ENCODE assay signal across 11 mouse cellular contexts in genomic region chr9:3030677-3031318, GRCm38 (mm10). TPM values are rescaled to one million over a fixed set of nuclear protein-coding genes. Genes with fewer than 3 reads are reported as not detected.
DNase-seq lines count a peak whose midpoint lies in the region; ATAC-seq and TF ChIP-seq lines count a peak whose summit lies in the region.
"Not testable (repeated sequence)": the region's sequence is repeated elsewhere in the genome, so short reads cannot be mapped to it uniquely, and the experiment has no call there.
"Had no signal": no experiment of that assay in that cellular context is flagged by ENCODE, and none has a peak within 500 bp of the region (broad histone marks: within the 10 kb centered on the region; RNA-seq: fewer than 3 reads in every experiment).

No protein-coding gene starts in this region.

- not testable (repeated sequence) for H3K9ac ChIP-seq in hindbrain, embryonic 16.5 days (ENCODE audit: low read depth, low read length); limb, embryonic 14.5 days (ENCODE audit: low read depth, low read length, severe bottlenecking); midbrain, embryonic 14.5 days (replicated peaks; ENCODE audit: low read length); stomach, postnatal 0 days (ENCODE audit: low read length)

- peak; percentile 56; the same call in 1 of the 2 replicates for ATAC-seq in hindbrain, embryonic 16.5 days
- ATAC-seq in limb, embryonic 14.5 days (ENCODE audit: low FRiP score, low read depth) = not testable (repeated sequence)
- ATAC-seq in midbrain, embryonic 14.5 days (ENCODE audit: low FRiP score, low TSS enrichment) = peak; percentile 51; the same call in 1 of the 2 replicates
- ATAC-seq in stomach, postnatal 0 days (ENCODE audit: low FRiP score, low TSS enrichment) = peak; percentile 43; the same call in 1 of the 2 replicates

- H3K4me3 ChIP-seq in hindbrain, embryonic 16.5 days (ENCODE audit: low read length); limb, embryonic 14.5 days (replicated peaks; ENCODE audit: low read length); midbrain, embryonic 14.5 days (replicated peaks; ENCODE audit: low read depth, low read length); stomach, postnatal 0 days (ENCODE audit: low read depth, low read length): not testable (repeated sequence)

- peak; percentile 91 for DNase-seq in A20 (ENCODE audit: low read depth, low spot score)
- DNase-seq in ZHBTc4 (ENCODE audit: low read depth, low spot score) = peak; percentile 89
- DNase-seq in embryo, embryonic 9.5 days (ENCODE audit: extremely low spot score) = peak; percentile 98
- peak; percentile 100 for DNase-seq in gonadal fat pad, adult 2 months (ENCODE audit: low read depth)
- DNase-seq in limb, embryonic 14.5 days (ENCODE audit: low spot score) = peak; percentile 90
- DNase-seq in midbrain, embryonic 14.5 days = peak; percentile 82
- peak; percentile 72 for DNase-seq in stomach, postnatal 0 days (ENCODE audit: low spot score)

- WGBS in hindbrain, embryonic 16.5 days = 64% methylated on average over 2 of the region's 10 CpGs
- 78% methylated on average over 2 of the region's 10 CpGs for whole genome bisulfite sequencing in limb, embryonic 14.5 days
- 64% methylated on average over 2 of the region's 10 CpGs for WGBS in midbrain, embryonic 14.5 days
- 51% methylated on average over 2 of the region's 10 CpGs for WGBS in stomach, postnatal 0 days

- H3K27me3 ChIP-seq in hindbrain, embryonic 16.5 days (replicated peaks; ENCODE audit: control insufficient read depth, insufficient read depth, low read length); limb, embryonic 14.5 days (ENCODE audit: control insufficient read depth, insufficient read depth, low read length); midbrain, embryonic 14.5 days (ENCODE audit: control insufficient read depth, insufficient read depth, low read length); stomach, postnatal 0 days (ENCODE audit: control insufficient read depth, insufficient read depth, low read length): not testable (repeated sequence)

- H3K9me3 ChIP-seq in hindbrain, embryonic 16.5 days (ENCODE audit: control insufficient read depth, low read length); limb, embryonic 14.5 days (ENCODE audit: control insufficient read depth, low read length); midbrain, embryonic 14.5 days (ENCODE audit: control insufficient read depth, low read length); stomach, postnatal 0 days (ENCODE audit: control insufficient read depth, low read length): not testable (repeated sequence)

- H3K36me3 ChIP-seq in hindbrain, embryonic 16.5 days (ENCODE audit: control insufficient read depth, insufficient read depth, low read length); limb, embryonic 14.5 days (ENCODE audit: control insufficient read depth, insufficient read depth, low read length); midbrain, embryonic 14.5 days (ENCODE audit: control insufficient read depth, insufficient read depth, low read length); stomach, postnatal 0 days (ENCODE audit: control insufficient read depth, insufficient read depth, low read length): not testable (repeated sequence)

- H3K4me1 ChIP-seq in hindbrain, embryonic 16.5 days (ENCODE audit: control insufficient read depth, insufficient read depth, low read depth, low read length); limb, embryonic 14.5 days (ENCODE audit: control insufficient read depth, insufficient read depth, low read length); midbrain, embryonic 14.5 days (ENCODE audit: control insufficient read depth, insufficient read depth, low read length); stomach, postnatal 0 days (replicated peaks; ENCODE audit: control insufficient read depth, insufficient read depth): not testable (repeated sequence)

- H3K27ac ChIP-seq in hindbrain, embryonic 16.5 days (ENCODE audit: low read depth, low read length); limb, embryonic 14.5 days (replicated peaks; ENCODE audit: low read depth, low read length); midbrain, embryonic 14.5 days (replicated peaks; ENCODE audit: low read depth, low read length); stomach, postnatal 0 days (replicated peaks): not testable (repeated sequence)

- not testable (repeated sequence) for TF ChIP-seq CTCF in stomach, postnatal 0 days (IDR thresholded peaks at IDR 0.05; ENCODE audit: low read depth)

- TF ChIP-seq POLR2A in limb, embryonic 14.5 days (IDR thresholded peaks at IDR 0.05; ENCODE audit: borderline replicate concordance, extremely low read depth, insufficient read depth, insufficient read length) = not testable (repeated sequence)

- not testable (repeated sequence) for H3K4me2 ChIP-seq in hindbrain, embryonic 16.5 days (ENCODE audit: low read length); limb, embryonic 14.5 days (replicated peaks; ENCODE audit: low read depth, low read length, severe bottlenecking); midbrain, embryonic 14.5 days (ENCODE audit: low read length); stomach, postnatal 0 days (replicated peaks; ENCODE audit: low read depth)

- TF ChIP-seq EP300 in stomach, postnatal 0 days (optimal IDR thresholded peaks at IDR 0.05) = not testable (repeated sequence)

RNA-seq across cellular contexts. Expression of gene Gm17535, which starts 3.6 kb away (rescaled TPM):
- not detected in 2 replicates for polyA plus RNA-seq in gonadal fat pad, adult 2 months (2012; rRNA removed)
- polyA plus RNA-seq in hindbrain, embryonic 16.5 days (2015; fragmentation: Nextera tagmentation; extraction: Ambion mirVana) = not detected in 2 replicates
- not detected in 2 replicates for polyA plus RNA-seq in limb, embryonic 14.5 days (2012; rRNA removed)
- not detected in 2 replicates for polyA plus RNA-seq in limb, embryonic 14.5 days (2014; fragmentation: Nextera tagmentation; extraction: Ambion mirVana)
- polyA plus RNA-seq in midbrain, embryonic 14.5 days (2014; fragmentation: Nextera tagmentation; extraction: Ambion mirVana) = not detected in 2 replicates
- polyA plus RNA-seq in stomach, postnatal 0 days (2015; fragmentation: Nextera tagmentation; extraction: Ambion mirVana) = 2.1 TPM in 1 of 2 replicates, not detected in the other
- polyA plus RNA-seq: embryonic facial prominence, embryonic 12.5 days; intestine, embryonic 15.5 days; small intestine, adult 2 months had no signal

RNA-seq across cellular contexts. Expression of gene Gm10717, which starts 5.6 kb away (rescaled TPM):
- polyA plus RNA-seq in gonadal fat pad, adult 2 months (2012; rRNA removed) = not detected in 2 replicates
- 0.25 and 0.41 TPM in 2 replicates for polyA plus RNA-seq in hindbrain, embryonic 16.5 days (2015; fragmentation: Nextera tagmentation; extraction: Ambion mirVana)
- polyA plus RNA-seq in limb, embryonic 14.5 days (2012; rRNA removed) = not detected in 2 replicates
- not detected in 2 replicates for polyA plus RNA-seq in limb, embryonic 14.5 days (2014; fragmentation: Nextera tagmentation; extraction: Ambion mirVana)
- 1.2 TPM in 1 of 2 replicates, not detected in the other for polyA plus RNA-seq in midbrain, embryonic 14.5 days (2014; fragmentation: Nextera tagmentation; extraction: Ambion mirVana)
- polyA plus RNA-seq in stomach, postnatal 0 days (2015; fragmentation: Nextera tagmentation; extraction: Ambion mirVana) = 0.32 and 21.1 TPM in 2 replicates
- polyA plus RNA-seq: embryonic facial prominence, embryonic 12.5 days; intestine, embryonic 15.5 days; small intestine, adult 2 months had no signal

RNA-seq across cellular contexts. Expression of gene Gm10715, which starts 5.9 kb away (rescaled TPM):
- polyA plus RNA-seq in gonadal fat pad, adult 2 months (2012; rRNA removed) = not detected in 2 replicates
- polyA plus RNA-seq in hindbrain, embryonic 16.5 days (2015; fragmentation: Nextera tagmentation; extraction: Ambion mirVana) = not detected in 2 replicates
- not detected in 2 replicates for polyA plus RNA-seq in limb, embryonic 14.5 days (2012; rRNA removed)
- polyA plus RNA-seq in limb, embryonic 14.5 days (2014; fragmentation: Nextera tagmentation; extraction: Ambion mirVana) = not detected in 2 replicates
- polyA plus RNA-seq in midbrain, embryonic 14.5 days (2014; fragmentation: Nextera tagmentation; extraction: Ambion mirVana) = not detected in 2 replicates
- 0.48 TPM in 1 of 2 replicates, not detected in the other for polyA plus RNA-seq in stomach, postnatal 0 days (2015; fragmentation: Nextera tagmentation; extraction: Ambion mirVana)
- polyA plus RNA-seq: embryonic facial prominence, embryonic 12.5 days; intestine, embryonic 15.5 days; small intestine, adult 2 months had no signal

RNA-seq across cellular contexts. Expression of gene Gm10718, which starts 7.5 kb away (rescaled TPM):
- not detected in 2 replicates for polyA plus RNA-seq in gonadal fat pad, adult 2 months (2012; rRNA removed)
- polyA plus RNA-seq in hindbrain, embryonic 16.5 days (2015; fragmentation: Nextera tagmentation; extraction: Ambion mirVana) = 0.39 and 0.56 TPM in 2 replicates
- 0.10 TPM in 1 of 2 replicates, not detected in the other for polyA plus RNA-seq in limb, embryonic 14.5 days (2012; rRNA removed)
- not detected in 2 replicates for polyA plus RNA-seq in limb, embryonic 14.5 days (2014; fragmentation: Nextera tagmentation; extraction: Ambion mirVana)
- 1.5 and 1.8 TPM in 2 replicates for polyA plus RNA-seq in midbrain, embryonic 14.5 days (2014; fragmentation: Nextera tagmentation; extraction: Ambion mirVana)
- polyA plus RNA-seq in stomach, postnatal 0 days (2015; fragmentation: Nextera tagmentation; extraction: Ambion mirVana) = 0.93 and 80.3 TPM in 2 replicates
- polyA plus RNA-seq: small intestine, adult 2 months had no signal

RNA-seq across cellular contexts. Expression of gene Gm10719, which starts 13.6 kb away (rescaled TPM):
- polyA plus RNA-seq in gonadal fat pad, adult 2 months (2012; rRNA removed) = not detected in 2 replicates
- polyA plus RNA-seq in hindbrain, embryonic 16.5 days (2015; fragmentation: Nextera tagmentation; extraction: Ambion mirVana) = not detected in 2 replicates
- 0.12 TPM in 1 of 2 replicates, not detected in the other for polyA plus RNA-seq in limb, embryonic 14.5 days (2012; rRNA removed)
- not detected in 2 replicates for polyA plus RNA-seq in limb, embryonic 14.5 days (2014; fragmentation: Nextera tagmentation; extraction: Ambion mirVana)
- polyA plus RNA-seq in midbrain, embryonic 14.5 days (2014; fragmentation: Nextera tagmentation; extraction: Ambion mirVana) = 0.50 and 0.59 TPM in 2 replicates
- 20.3 TPM in 1 of 2 replicates, not detected in the other for polyA plus RNA-seq in stomach, postnatal 0 days (2015; fragmentation: Nextera tagmentation; extraction: Ambion mirVana)
- polyA plus RNA-seq: embryonic facial prominence, embryonic 12.5 days; intestine, embryonic 15.5 days; small intestine, adult 2 months had no signal
